Mouse (Mus musculus) kidney, adult 2 months (tissue): ENCODE data around the gene Zfp64.

Experiments used
- CTCF ChIP-seq: fragments of 200-500 bp; conservative IDR thresholded peaks from 2 replicates; pipeline ENCODE4 v1.5.1; 2011; ENCODE audit warnings: low read depth, mild to moderate bottlenecking, control low read depth, low read length, moderate library complexity, mixed read lengths; ENCODE audit not compliant: insufficient read depth, insufficient read length
- POLR2A ChIP-seq: fragments of 200-500 bp; IDR thresholded peaks from one replicate; pipeline ENCODE4 v1.6.1; 2011; ENCODE audit warnings: low read depth, low read length, control low read depth

DNA sequence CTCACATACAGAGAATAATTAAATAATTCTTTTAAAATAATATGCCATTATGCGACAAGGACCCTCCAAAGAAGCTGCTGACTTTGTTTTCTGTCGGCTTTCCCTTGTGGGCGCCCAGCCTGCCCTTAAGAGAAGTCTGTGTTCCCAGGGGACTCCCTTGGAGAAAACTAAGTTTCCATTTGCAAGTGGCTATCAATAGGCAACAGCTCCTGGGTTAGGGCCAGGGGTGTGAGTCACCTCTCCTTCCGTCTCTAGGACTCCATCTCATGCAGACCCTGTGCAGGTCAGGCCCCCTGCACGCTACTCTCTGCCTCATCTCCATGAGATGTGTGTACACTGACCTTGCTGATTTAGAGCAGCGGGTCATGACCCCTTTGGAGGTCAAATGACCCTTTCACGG is 57.5 kb downstream of the Zfp64 start:
- TF ChIP-seq CTCF (no peak), POLR2A (no peak)
